Mouse (Mus musculus) olfactory bulb, adult 2 months (tissue): Measurements from ENCODE around the gene Ncapd2.

Source experiments
- CTCF ChIP-seq: fragments of 200-500 bp; IDR thresholded peaks from 2 replicates; pipeline ENCODE4 v1.5.1; 2012; ENCODE audit warnings: low read depth, mild to moderate bottlenecking, low read length, moderate library complexity; ENCODE audit not compliant: insufficient read depth
- POLR2A ChIP-seq: fragments of 200-500 bp; IDR thresholded peaks from 2 replicates; pipeline ENCODE4 v1.6.1; 2012; ENCODE audit warnings: mild to moderate bottlenecking, low read depth, low read length, moderate library complexity; ENCODE audit not compliant: insufficient read depth

- TF ChIP-seq POLR2A (no peak), CTCF (no peak)
Measured at GRCm38 (mm10) chr6:125147329-125147728, 44.2 kb downstream of the Ncapd2 start.
